Mouse (Mus musculus) liver, embryonic 14.5 days (tissue): ENCODE measurements around the gene Stat6.
A peak's percentile ranks its signal among the peaks of the same experiment; 100 is the strongest.

ENCODE experiments used
- CTCF ChIP-seq: IDR thresholded peaks from 2 replicates; pipeline ENCODE4 v1.5.1; 2016; ENCODE audit warnings: antibody characterized with exemption, low read depth, control low read depth
- EP300 ChIP-seq: IDR thresholded peaks from 2 replicates; pipeline ENCODE4 v1.6.1; 2016; ENCODE audit warnings: antibody characterized with exemption, low read depth

GRCm38 (mm10) chr10:127677591-127678336 is 35.0 kb downstream of the Stat6 start:
- TF ChIP-seq CTCF (peak; percentile 87), EP300 (no peak)
